Mouse (Mus musculus): Measurements from ENCODE around the gene Cyp26b1. TPM values are rescaled to one million over a fixed set of nuclear protein-coding genes. Genes with fewer than 3 reads are reported as not detected.

The Cyp26b1 gene
- 0.08 and 0.09 TPM in 2 replicates for polyA plus RNA-seq (2012; ENCODE audit: low replicate concordance)

DNA sequence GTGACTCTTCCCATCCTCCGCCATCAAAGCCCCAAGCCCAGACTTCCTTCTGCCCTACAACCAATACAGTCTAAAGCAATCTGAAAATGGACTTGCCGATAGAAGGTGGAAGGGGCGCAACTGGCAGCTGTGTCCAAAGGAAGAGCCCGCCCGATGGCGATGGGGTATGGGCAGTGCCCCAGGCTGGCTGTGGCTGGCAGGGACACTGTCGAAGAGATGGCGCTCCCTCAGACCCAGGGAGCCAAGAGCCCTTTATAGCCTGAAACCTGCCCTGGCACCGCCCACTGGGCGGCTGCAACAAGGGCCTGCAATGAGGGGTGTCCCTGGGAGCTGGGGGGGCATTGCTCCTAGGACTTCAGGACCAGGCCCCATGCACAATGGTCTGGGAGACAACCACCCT, at the start of gene Cyp26b1:
Gene Cyp26b1 (minus strand): TSS at position 216 of the 400 bp plus-strand sequence.

